Mouse (Mus musculus): ENCODE data around the gene Sema3g.

Sema3g gene

DNA sequence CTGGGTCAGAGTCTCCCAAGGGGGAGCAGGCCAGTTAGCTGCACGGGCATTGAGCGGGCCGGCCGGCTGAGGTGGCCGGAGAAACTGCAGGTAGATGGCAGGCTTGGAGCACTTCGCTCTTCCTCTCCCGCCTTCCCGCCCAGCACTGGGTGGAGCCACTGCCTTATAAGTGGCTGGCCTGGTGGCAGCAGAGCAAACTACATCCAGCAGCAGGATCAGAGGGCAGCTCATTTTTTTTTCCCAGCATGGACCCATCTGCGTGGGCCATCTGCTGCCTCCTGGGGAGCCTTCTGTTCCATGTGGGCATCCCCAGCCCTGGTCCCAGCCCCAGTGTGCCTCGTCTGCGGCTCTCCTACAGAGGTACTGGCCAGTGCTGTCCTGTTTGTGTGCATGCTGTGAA lies at the start of gene Sema3g:
Sema3g (plus strand) TSS at position 195 of the 400 bp plus-strand sequence.
- DNase-seq = peak; percentile 87

DNA sequence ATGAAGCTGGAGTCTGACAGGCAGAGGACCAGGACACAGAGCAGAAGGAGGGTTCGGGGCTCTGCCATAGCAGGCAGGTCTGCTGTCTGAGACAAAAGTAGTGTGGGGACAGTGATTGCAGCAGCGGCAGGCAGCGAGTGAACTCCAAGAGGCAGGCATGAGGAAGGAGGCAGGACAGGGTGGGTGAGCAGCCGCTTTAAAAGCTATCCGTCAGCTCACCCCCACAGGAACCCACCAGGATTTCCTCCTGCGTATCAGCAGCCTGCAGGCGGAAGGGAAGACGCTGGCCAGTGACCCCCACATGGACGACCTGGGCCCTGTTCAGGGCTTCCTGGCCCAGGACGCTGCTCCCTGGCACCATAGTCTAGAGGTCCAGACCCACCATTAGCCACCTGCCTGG lies 49.2 kb upstream of the Sema3g start, which contains the start of gene Stab1:
Stab1 (minus strand) TSS at position 217 of the 400 bp plus-strand sequence.
- no peak for DNase-seq

DNA sequence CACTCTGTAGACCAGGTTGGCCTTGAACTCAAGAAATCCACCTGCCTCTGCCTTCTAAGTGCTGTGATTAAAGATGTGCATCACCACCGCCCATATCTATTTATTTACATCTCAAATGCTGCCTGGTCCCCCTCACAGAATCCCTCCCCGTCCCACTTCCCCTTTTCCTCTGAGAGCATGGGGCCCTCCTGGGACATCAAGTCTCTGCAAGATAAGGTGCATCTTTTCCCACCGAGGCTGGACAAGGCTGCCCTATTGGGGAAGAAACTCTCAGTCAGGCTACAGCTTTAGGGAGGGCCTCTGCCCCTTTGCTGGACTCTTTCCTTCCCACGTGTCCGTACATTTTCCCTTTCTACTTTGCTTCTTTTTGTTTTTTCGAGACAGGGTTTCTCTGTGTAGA lies 48.2 kb upstream of the Sema3g start:
- DNase-seq = no peak

DNA sequence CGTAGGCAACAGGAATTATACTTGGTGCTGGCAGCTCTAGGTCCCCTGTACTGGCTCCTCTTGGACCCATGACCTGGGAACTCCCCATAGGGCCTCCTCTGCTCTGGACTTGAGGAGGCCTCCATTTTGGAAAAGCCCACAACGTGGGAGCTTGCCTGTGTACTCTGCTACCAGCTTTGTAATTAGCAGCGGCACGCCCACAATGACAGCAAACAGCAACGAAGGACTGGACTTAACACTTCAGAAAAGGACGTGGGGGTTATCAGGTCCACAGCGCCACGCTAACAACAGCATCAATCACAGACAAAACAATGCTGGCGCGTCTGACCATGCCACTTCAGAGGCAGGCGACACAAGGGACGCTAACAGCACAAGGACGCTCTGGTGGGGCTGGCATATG lies 46.7 kb upstream of the Sema3g start:
- DNase-seq = no peak

DNA sequence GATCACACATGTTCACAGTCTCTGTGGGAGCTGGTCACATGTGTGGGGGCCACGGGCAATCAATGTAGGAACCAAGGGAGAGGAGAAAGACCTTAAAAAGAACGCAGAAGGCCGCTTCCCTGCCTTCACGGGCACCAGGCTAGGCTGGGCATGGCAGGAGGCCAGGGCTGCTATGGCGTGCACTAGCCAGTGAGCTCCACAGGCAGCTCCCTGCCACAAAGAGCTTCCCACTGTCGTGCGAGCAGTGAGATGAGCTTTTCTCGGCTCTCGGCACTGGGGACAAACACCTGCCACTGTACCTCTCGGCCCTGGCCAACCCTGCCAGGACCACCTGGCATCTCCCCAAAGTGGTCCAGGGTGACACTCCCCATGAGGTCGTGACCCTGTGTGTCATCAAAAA lies 46.3 kb upstream of the Sema3g start:
- no peak for DNase-seq

DNA sequence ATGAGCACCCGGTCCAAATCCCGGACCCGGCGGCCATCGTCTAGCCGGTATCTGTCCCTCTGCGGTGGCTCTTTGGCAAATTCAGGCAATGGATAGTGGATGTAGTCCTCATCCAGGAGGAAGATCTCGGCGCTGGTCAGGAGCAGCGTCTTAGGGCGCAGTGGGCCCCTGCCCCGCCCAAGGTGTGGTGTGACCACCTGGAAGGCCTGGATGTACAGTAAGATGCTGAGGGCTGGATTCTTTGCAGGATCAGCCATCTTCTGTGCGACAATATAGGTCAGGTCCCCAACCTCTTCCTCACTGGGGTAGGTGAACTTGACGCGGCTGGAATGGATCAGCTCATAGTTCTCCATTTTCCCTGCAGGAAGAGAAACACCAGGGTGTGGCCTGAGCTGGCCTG lies 45.8 kb upstream of the Sema3g start:
- no peak for DNase-seq

DNA sequence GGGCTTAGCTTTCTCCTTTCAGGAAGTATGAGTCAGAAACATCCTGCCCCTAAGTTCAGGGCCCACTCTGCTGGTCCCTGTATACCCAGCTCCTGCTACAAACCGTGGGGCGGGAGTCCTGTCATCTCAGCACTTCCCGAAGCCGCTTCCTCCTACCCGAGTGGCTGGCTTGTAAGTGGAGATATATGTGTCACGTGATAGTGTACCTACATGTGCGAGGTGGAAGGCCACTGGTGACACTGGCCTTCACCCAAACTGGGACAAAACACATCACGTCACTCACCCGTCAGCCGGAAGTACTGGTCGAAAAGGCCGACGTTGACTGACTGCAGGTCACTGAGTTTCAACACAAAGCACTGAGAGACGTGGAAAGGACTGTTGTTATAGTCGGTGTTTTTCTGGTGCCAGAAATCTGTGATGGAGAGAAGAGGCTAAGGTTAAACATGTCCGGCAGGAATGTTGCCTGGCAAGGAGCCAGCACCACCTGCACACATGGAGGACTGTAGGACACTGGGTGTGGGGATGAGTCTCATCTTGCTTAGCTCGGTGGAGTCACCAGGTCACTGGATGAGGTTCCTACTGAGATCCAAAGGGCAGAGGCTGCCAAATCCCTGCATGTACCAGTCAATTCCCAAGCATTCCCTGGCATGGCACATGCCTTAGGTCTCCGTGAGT lies 44.7 kb upstream of the Sema3g start:
- DNase-seq = no peak

DNA sequence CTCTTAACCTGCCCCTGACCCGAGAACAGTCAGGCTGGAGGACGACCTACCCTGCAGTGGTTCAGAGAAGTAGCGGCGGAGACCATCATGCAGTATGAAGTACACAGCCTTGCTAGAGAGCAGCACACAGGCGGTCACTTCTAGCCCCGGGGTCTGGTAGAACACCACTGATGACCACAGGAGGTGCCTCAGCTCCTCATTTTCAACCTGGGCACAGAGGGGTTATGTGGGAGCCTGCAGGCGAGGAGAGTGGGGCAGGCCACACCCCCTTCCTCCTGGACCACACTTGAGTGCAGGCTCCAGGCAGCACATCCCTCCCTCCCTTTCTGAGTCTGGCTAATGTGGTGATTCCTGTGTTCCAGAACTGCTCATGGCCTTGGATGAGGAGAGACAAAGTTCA lies 44.1 kb upstream of the Sema3g start:
- DNase-seq = no peak

DNA sequence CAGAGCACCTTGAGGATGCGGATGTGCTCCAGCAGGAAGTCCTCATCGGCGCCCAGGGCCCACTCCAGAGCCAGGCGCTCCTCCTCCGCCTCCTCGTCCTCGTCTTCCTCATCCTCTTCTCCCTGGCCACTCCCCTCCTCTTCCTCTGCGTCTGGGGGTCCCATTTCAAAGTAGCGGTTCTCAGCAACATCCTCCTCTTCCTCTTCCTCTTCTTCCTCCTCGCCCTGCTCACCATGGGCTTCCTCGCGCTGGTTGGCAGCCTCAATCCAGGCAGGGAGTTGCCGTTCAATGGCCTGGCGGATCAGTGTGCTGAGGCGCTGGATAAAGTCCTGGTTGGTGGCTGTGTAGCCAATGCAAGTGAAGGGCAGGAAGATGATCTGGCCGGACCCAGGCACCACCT lies 40.4 kb upstream of the Sema3g start:
- no peak for DNase-seq

DNA sequence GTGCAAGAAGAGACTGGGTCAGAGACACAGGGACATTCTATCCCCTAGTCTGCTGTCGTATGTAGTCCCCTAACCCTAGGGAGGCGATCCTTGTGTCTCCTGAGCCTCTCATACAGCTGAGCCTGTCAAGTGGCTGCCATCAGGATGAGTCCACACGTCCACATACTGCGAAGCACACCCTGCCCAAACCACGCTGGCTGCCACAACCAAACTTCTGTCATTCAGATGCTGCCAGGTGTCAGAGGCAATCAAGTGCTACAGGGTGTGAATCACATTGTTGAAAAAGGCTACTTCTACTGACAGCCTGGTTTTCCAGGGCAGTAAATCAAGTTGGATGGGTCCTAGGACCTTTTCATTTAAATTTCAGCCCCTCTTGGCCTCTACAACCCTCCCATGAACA lies 39.9 kb upstream of the Sema3g start:
- DNase-seq = no peak

DNA sequence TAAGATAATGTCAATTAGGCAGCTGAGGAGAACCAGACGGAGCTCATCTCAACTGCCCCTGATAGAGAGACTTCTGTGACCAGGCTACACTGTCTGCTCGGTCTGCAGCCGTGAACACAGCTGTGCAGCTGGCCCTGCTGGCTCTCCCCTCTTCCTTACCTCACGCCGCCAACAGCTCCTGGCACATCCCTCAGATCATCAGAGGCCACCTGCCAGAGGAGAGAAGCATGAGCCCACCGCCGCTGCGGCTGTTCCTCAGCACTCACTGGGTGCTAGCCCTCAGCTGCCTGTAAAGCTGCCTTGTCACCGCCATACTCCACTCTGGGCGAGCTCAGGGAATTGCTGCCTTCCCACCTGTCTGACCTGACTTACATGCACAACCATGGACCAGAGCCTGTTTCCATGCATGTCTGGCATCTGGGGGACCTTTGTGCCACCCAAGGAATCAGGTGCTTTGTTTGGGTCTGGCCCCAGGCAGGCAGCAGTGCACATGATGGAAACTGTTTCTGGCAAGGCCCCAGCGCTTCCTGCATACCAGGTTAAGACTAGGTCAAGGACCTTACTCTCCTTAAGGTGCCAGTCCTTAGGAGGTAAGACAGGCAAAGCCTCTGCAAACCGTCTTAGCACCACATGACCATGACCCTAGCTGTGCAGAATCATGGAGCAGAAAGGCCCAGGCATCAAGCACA lies 37.8 kb upstream of the Sema3g start:
- DNase-seq = no peak

DNA sequence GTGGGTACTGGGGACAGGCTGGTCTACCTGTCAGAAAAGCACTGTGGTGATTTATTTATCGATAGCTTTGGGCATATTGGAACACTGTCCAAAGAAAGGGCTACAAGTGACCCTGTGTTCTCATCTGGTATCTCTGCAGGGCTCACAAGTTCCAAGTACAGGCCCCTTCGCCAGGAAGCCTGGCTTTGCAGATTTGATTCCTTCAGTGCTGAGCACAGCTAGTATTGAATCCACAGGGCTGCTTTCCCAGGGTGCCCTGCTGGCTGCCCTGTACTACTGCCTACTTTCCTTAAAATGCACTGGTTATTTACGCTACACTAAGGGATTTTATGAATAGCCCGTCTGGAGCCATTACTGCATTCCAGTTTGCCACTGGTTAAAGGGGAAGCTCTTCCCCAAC lies 36.1 kb upstream of the Sema3g start:
- DNase-seq = no peak

DNA sequence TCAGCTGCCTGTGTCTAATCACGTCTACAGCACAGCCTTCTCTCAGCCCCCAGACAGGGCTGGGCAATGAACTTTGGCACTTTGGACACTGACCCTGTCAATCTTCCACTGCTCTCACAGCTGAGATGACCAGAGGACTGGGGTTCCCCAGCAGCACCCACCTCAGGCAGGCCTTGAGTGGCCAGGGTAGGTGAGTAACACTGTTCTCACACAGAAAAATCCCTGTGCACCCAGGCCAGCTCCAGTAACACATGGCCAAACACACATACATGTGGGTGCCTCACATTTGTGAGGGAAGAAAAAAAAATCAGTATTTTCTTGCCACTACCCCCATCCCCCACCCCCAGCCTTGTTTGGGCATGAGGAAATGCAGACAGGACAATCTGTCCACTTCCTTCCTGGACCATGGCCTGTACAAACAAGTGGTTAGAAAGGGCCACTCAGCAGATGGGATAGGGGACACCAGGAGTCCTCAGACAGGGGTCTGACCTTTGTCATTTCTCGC lies 34.8 kb upstream of the Sema3g start:
- DNase-seq = no peak

DNA sequence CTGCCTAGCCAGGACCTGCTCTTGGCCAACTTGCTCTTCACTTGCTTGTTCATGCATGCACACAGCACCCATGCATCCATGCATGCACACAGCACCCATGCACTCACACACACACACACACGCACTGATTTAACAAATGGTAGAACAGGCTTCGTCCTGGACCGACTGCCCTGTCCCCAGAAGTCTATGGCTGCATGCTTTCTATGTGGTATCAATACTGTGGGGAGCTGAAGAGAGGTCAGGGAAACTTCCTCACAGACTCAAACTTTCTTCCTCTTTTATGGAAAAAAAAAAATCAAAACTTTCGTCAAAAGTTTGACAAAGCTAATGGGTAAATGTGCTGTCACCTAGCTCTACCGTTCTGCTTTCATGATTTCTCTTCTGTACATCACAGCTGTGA lies 34.1 kb upstream of the Sema3g start:
- no peak for DNase-seq

DNA sequence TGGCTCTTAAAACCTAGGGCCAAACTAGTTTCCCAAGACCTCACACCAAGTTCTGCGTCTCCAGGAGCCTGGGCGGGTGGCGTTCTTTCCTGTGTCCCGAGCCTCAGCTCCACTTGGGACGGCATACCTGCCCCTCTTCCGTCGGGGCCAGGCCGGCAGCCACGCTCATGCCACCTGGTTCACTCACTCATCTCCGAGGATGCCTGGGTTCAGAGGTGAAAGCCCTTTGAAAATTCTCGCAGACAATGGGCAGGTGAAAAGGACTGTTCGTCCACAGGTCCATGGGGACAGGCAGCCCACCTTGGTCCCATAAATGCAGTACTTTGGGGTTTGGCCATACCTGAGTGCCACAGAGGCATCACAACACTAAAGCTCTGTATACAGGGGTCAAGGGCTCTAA lies 33.5 kb upstream of the Sema3g start:
- no peak for DNase-seq

DNA sequence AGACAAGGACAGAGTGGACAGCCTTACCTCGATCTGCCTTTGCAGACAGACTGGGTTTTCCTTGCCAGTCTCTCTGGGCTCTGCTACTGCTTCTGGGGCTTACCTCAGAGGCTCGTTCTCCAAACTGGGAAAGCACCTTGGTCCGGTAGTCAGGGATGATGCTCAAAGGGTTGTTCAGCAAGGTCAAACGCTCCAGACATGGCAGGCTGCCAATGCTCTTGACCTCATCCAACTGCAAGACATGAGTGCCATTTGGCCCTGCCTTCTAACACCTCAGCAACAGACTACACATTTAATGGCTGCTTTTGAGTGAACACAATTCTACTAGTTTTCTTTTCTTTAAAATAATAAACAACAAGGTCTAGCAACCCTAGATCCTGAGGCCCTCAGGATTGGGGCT lies 31.0 kb upstream of the Sema3g start:
- no peak for DNase-seq

DNA sequence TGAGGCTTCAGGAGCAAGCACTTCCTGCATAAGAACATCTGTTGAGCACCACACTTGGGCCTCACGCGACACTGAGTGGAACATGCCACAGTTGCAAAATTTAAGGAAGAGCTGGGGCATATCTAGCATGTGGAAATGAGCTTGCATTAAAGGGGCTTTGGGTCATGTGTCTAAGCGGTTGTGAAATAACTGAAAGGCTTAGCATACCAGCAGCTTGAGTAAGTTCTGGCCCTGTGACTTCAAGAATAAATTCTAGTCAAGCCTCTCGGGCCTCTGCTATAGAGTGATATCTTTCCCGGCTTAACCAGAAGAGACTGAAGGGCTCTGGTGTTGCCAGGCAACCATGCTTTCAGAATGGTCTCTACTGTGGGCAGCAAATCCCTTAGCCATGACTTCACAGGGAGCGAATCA lies 28.9 kb upstream of the Sema3g start:
- DNase-seq = no peak

DNA sequence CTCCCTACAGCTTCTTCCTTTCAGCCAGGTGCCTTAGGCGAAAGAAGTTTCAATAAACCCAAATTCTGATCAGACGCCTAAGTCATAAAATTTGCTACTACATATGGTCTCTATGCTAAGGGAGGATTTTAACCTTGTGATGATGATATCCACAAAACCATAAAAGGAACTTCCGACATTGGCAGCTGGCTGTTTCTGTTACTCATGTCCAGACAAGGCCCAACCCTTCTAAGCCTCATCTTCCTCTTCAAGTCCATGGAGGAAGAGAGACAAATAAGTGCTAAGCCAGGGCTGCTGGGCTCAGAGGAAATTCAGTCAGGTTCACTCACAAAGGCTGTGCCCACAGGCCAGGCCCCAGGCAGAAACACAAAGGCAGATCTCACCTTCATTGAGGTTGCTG lies 28.3 kb upstream of the Sema3g start:
- no peak for DNase-seq

DNA sequence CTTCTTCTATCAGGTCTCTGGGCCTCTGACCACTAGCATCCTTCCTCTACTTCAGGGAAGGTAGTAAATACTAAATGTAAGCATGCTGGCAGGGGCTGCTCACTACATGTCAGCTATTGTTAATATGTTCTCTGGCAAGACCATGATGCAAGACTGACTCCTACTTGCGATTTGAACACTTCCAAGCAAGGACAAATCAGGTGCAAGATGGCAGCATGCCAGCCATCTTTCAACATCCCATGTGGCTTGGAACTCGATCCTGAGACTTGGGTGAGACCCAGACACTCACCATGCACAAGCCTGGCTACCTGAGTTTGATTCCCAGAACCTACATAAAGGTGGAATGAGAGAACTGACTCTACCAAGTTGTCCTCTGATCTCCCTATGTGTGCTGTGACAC lies 25.7 kb upstream of the Sema3g start:
- DNase-seq = no peak

DNA sequence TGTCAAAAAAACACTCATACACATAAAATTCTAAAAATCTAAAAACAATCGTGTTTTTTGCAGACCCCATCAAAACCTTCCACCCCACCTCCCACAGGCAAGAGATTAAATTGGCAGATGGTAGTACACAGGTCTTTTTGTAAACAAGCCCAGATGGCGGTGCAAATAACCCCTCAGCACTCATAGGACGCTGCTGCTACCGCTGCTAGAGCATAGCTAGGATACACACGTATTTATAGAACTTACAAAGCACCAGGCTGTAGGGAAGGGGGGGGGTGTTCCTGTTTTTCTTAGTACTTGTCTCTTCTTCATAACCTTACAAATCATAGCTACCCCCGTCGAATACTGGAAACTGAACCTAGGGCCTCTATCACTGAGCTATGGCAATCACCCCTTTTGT lies 23.9 kb upstream of the Sema3g start:
- peak; percentile 17 for DNase-seq

DNA sequence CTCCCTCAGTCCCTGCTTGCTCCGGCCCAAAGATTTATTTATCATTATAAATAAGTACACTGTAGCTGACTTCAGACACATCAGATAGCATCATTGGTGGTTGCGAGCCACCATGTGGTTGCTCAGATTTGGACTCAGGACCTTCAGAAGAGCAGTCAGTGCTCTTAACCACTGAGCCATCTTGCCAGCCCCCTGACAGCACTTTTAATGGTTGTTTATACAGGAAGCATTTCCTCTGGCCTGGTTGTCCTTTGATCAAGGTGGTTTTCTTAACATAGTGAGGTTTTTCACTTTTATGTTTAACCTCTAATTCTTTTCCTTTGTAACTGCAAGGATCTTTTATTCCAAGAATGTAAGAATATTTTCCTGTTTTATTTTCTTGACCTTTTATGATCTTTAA lies 23.2 kb upstream of the Sema3g start:
- no peak for DNase-seq

DNA sequence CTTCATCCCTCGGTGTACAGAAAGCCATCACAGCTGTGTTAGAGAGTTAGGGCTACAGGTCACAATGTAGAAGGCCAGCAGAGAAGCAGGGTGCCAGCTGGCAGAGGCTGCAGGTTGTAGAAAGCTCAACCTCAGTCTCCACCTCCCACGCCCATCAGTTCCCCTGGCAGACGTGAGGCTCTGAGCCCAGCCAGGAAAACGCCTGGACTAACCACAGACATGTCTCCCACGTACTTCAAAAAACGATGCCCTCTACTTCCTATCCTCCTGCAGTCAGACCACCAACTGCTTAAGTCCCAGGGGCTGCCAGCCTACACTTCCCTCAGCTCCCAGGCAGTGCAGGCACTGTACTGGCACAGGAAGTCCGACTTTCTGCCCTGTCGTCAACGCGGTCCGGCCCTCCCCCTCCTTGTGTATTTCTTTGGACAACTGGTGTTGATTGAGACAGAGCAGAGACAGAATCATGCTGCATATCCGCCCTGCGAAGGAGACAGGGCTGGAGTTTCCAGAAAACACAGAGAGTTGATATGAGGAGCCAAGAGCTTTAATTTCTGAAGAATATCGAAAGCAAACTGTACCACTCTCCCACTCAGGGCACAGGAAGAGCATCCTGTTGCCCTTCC lies 22.7 kb upstream of the Sema3g start:
- no peak for DNase-seq

DNA sequence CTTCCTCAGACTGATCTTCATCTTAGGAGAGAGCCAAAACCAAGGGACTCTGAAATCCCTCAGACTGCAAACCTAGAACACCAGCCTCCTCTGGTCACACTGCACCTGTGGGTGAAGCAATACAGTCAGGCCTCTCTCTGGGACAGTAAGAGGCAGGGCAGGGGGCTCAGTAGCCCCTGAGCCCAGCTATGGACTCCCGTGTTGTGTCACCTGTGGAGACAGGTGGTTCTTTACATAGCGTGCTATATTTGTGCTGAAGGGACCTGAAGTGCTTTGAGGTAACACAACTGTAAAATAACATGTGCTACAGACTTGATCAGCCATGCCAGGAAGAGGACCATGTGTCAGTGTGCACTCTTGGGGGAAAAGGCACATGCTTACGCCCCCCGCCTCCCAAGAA lies 22.1 kb upstream of the Sema3g start:
- DNase-seq = no peak

DNA sequence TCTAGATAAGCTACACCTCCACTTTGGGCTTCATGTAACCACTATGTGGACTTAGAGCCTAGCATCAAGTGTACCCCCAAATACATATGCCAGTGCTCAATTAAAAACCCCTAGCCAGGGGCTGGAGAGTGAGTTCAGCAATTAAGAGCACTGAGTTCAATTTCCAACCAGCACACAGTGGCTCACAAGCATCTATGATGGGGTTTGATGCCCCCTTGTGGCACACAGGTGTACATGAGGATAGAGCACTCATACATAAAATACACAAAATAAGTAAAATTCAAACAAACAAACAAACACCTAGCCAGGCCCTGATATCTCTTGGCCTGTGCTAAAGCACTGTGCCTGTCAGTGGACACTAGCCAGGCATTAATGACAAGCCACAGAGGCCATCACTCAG lies 21.7 kb upstream of the Sema3g start:
- peak; percentile 59 for DNase-seq
